Mouse (Mus musculus): Measurements from ENCODE around the gene Zswim3. TPM values are rescaled to one million over a fixed set of nuclear protein-coding genes. Genes with fewer than 3 reads are reported as not detected.
"Not testable (repeated sequence)": the region's sequence is repeated elsewhere in the genome, so short reads cannot be mapped to it uniquely, and the experiment has no call there.

Zswim3 gene
- total RNA-seq, 2 experiments from 2014 or later = 1.2 to 1.4 TPM

DNA sequence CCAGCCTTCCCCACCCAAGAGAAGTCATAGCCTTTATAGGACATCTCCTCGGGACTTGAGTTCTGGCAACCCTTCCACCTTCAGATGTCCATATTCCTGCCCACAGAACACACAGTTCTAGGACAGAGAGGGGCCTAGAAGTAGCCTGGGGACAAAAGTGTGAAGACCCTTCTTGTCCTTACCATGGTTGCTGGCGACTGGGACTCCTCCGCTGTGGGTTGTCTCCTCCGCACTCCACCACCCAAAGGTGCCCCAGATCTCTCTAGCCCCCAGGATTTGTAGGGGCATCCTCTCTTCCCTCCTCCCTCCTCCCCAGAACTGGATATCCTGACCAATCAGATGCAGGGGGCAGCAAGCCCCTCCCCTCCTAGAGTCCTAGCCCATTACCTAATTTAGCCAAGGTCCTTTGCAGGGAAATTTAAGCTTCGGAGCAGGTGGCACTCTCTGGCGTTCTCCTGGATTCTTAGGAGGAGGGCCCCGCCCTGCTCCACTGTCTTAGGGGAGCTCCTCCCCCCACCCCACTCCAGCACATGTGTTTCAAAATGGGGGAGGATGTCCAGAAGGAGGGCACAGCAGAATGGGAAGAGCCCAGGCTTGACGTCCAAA, 25.3 kb upstream of the Zswim3 start, which contains the start of gene Tnnc2:
Gene Tnnc2, minus strand, starts transcription at position 487 of the 606 bp plus-strand sequence.
- peak; percentile 59 for DNase-seq

DNA sequence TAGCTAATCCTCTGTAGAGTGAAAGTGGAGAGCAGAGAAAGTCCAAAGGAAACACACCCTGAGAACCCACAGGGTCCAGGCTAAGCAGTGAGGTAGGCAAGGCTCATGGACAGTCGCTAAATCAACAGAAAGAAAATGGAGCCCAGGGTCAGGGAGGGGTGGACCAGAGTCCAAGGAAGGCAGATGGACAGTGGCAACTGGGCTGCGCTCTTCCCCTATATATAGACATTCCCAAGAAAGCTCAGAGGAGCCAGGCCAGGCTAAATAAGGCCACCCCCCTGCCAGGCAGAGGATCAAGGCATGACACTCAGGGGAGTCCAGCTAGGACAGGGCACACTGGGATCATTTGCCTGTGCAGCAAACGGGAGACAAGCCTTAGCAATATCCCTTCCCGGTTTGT, 23.0 kb upstream of the Zswim3 start:
- DNase-seq = peak; percentile 52

DNA sequence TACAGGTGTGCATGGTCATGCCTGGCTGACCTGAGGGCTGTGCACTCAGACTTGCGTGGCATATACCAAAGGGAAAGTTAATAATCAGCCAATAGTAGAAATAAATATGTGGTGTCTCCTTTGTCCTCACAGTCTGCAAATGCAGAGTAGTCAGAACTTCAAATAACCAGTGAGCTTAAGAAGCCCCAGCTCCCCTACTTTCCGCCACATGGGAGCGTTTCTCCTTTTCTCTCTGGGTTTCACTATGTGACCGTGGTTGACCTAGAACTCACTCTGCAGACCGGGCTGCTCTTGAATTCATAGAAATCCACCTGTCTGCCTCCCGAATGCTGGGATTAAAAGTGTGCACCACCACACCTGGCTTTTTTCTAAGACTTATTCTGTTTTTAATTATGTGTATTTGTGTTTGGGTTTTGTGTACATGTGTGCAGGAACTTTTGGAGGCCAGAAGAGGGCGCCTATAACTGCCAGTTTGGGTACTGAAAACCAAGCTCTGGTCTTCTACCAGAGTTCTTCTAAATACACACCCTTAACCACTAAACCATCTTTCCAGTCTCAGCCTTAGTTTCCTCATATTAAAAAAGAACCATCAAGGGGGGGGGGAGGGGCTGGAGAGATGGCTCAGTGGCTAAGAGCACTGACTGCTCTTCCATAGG, 20.8 kb upstream of the Zswim3 start:
- no peak for DNase-seq

DNA sequence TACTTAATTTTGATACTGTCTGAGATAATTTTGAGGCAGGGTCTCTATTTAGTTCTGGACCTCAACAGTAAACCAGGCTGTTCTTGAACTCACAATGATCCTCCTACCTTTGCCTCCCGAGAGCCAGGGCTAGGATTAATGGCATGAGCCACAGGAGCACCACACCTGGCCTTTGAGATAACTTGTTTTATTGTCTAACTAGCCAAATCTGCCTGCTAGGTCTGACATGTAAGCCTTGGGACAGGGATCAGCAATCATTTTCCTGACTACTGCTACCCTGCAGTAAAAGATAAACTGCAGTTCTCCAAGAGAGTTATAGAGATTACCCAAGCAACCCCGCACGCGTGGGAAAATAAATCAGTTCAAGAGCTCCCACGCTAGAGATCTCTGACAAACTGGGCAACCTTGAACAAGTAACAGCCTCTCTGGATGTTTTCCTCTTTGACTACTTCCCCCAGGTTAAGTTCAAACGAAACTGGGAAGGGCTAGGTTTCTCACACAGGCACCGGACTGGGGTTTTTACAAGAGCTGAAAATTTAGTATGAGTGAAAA, 20.0 kb upstream of the Zswim3 start:
- DNase-seq = no peak

DNA sequence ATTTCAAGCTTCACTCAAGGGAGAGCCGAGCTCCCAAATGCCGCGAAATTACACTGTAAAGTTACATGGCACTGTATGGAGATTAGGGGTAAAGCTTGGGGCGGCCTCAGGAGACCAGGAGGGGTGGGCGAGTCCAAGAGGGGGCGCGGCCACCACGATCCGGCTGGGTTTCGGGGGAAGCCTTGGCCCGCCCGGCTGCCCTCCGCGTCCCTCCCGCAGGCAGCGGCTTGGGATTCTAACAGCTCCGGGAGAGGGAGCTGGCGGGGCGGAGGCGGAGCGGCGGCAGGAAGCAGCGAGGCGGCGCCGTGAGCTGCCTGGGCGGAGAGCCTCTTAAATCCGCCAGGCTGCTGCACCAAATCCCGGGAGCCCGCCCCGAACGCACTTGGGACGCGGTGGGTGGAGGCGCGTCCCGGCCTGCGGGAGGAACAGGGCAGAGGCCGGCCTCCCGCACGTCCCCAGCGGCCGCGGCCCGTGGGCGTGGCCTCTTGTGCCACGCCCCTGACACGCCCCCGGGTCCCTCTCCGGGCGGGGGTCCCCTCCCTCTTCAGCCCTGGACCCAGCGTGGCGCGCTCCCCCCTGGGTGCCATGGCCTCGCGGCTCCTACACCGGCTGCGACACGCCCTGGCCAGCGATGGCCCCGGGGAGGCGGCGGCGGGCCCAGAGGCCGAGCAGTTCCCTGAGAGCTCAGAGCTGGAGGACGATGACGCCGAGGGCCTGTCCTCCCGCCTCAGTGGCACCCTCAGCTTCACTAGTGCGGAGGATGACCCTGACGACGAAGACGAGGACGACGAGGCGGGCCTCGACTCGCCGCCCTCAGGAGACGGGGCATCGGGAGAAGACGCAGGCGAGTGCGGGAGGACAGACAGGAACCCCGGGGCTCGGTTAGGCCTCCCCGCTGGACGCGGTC, 19.2 kb upstream of the Zswim3 start, which contains the start of gene Snx21:
Gene Snx21, plus strand, starts transcription at position 343 of the 907 bp plus-strand sequence.
- peak; percentile 85 for DNase-seq

DNA sequence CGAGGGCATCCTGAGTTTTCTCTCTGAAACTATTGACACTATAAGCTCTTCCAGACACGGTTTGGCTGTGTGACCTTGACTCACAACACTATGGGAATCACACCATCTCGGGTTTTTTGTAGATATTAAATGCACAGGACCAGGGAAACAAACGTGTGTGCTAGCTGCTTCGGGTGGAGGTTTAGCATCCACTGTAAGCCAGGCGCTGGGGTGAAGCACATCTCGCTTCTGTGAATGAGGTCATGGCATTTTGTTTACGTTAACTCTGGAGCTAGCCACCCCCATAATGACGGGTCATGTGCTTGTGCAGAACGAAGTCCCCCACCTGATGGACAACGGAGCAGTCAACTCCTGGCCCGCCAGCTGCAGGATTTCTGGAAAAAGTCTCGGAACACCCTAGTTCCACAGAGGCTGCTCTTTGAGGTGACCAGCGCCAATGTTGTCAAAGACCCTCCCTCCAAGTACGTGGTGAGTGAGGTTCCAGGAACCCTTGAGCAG, 18.5 kb upstream of the Zswim3 start:
- no peak for DNase-seq

DNA sequence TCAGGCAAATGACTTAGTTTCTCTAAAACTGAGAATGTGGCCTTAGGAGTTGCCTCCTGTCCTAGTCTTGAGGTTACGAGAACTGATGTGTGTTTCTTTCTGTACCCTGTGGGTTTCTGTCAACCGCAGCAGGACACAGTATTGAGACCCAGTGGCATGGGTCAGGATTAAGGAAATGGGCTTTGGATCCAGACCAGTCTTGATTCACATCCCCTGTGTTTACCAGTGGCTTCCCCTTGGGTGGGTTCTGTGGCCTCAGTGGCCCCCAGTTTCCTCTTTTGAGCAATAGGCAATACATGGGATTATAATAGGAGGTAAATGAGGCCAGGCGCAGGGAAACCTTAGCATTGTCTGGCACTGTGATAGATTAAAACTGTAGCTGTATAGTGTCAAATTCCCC, 17.9 kb upstream of the Zswim3 start:
- DNase-seq = no peak

DNA sequence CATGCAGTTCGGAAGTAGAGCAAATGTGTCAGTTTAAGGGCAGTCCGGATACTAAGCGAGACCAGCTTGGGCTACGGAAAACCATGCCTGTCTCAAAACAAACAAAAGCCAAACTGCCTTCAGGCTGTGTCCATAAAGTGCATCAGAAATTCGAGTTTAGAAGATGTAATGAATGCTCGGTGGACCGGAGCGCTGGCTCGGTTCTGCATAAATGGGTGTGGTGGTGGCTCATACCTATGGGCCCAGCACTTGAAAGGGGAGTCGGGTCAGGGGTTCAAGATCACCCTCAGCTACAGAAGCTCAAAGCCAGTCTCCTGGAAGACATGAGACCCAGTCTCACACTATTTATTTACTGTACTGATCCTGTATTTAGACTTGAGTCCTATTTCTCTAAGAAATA, 17.1 kb upstream of the Zswim3 start:
- no peak for DNase-seq

DNA sequence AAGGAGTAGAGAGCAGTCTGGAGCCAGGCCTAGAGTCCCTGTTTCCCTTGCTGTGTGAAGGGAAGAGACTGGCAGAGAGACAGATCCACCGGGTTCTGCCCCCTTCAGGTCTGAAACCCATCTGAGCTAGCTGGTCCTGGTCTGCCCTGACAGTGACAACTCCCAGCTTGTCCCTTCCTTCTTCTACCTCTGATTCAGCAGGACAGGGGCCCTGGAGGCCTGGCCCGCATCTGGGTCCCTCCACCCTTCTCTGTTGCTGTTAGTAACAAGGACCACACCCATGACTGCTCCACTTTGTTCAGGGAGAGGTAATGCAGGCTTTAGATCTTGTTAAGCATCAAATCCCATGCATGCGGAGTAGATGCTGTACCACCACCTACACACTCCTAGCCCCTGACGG, 16.5 kb upstream of the Zswim3 start:
- no peak for DNase-seq

DNA sequence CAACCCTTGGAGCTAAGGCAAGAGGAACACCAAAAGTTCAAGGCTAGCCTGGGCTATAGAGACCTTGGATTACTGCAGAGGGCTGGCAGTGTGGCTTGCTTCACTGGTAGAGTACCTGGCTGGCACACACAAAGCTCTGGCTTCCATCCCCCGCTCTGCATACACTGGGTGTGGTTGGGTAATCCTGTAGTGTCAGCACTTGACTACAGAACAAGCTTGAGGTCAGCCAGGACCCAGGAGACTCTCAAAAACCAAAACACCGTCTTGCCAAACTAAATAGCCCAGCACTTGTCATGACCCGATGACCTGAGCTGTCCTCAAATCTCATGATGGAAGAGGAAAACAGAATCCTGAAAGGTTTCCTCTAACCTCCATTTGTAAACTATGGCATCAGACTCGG, 14.4 kb upstream of the Zswim3 start:
- no peak for DNase-seq

DNA sequence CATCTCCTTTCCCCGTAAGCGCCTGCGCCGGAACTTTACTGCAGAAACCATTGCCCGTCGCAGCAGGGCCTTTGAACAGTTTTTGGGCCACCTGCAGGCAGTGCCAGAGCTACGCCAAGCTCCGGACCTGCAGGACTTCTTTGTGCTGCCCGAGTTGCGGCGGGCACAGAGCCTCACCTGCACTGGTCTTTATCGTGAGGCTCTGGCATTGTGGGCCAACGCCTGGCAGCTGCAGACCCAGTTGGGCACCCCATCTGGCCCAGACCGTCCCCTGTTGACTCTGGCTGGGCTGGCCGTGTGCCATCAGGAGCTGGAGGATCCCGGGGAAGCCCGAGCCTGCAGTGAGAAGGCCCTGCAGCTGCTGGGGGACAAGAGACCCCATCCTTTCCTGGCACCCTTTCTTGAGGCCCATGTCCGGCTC, 13.0 kb upstream of the Zswim3 start:
- no peak for DNase-seq

DNA sequence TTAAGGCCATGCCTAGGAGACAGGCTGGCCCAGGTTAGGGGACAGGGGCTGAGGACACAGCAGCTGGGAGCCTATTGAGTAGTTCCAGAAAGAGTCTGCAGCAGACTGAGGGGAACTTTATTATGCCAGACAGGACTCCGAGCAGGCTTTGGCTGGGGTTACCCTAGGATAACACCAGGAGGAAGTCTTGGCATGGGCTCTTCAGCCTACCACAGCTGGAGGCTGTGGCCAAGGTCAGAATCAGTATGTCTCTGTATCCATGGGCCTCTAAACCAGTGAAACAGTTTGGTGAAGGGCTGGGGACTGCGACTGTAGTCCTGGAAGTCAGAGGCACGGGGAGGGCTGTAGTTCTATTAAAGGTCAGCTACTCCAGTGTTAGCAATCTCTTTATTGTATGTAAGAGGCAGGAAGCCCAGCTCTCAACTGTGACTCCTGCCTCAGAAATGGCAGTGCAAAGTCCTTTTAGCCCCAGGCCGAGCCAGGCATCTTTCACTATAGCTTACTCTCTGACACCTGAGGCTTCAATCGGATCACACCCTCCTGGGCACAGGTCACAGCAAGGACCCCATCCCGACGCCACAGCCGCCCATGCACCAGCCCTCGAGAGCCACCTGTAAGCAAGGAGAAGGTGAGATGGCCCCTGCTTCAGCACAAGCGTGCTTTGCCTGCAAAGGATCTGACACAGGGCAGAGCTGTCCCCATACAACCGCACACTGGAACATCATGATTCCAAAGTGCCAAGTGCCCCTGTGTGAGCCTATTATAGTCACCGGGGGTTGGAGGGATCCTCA, 12.3 kb upstream of the Zswim3 start:
- no peak for DNase-seq

DNA sequence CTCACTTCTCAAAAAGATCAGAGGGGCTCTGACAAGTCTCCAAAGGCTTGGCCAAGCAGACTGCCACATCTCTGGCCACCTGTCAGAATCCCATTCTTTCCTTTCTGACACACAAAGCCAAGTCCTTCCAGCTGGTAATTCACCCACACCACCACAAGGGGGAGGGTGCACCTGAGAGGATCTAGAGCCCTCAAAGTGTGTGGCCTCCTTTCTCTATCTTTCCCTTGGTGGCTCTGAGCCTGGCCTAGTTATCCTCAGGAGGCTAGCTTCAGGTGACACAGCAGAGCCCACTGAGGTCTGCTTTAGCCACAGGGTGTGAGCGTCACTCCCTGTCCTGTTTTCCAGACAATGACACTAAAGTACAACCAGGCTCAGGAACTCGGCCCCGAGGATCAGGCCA, 11.7 kb upstream of the Zswim3 start:
- DNase-seq = peak; percentile 59

DNA sequence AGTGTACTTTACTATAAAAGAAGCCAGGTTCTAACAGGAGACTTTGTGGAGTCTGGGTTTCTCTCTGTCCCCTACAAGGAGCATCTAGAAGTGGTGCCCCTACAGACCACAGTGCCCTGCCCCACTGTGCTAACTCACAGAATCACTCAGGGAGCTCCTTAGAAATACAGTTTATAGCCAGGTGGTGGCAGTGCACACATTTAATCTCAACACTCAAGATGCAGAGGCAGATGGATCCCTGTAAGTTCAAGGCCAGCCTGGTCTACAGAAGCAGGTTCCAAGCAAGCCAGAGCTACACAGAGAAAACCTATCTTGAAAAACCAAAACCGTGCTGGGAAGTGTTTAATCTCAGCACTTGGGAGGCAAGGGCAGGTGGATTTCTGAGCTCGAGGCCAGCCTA, 11.1 kb upstream of the Zswim3 start:
- no peak for DNase-seq

DNA sequence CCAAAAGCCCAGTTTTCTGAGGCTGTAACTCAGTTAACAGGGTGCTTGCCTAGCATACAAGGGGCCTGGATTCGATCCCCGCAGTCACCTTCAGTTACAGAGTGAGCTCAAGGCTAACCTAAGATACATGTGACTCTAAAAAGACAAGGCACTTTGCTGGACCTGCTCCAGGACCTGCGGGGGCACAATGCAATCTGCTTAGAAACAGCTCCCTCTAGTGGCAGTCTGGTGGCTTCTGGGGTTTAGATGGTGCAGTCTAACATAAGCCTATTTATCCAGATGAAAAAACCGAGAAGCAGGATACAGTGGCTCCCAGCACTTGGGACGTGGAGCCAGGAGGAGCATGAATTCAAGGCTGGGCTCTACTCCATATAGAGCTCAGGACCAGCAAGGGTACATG, 10.6 kb upstream of the Zswim3 start:
- DNase-seq = peak; percentile 88

DNA sequence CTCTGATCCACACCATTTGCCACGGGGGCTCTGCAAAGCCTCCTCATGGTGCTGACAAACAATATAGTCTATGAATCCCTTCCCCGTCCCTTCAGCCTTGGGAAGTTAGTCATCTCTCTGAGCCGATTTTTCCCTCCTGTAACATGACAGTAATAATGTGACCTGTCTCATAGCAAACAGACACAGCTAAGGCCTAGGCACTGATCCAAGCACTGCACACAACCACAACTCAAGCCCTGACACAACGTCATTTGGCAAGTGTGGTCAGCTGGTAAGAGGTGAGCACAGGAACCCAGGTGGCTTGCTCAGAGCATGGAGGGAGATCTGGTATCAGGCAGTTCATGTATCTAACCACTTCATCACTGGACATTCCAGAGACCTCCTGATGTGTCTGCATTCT, 9.0 kb upstream of the Zswim3 start:
- DNase-seq = no peak

DNA sequence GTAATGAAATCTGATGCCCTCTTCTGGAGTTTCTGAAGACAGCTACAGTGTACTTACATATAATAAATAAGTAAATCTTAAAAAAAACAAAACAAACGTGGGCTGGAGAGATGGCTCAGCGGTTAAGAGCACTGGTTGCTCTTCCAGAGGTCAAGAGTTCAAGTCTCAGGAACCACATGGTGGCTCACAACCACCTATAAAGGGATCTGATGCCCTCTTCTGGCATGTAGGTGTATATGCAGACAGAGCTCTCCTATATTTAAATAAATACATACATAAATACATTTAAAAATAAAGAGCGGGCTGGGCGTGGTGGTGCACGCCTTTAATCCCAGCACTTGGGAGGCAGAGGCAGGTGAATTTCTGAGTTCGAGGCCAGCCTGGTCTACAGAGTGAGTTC, 6.3 kb upstream of the Zswim3 start:
- DNase-seq = not testable (repeated sequence)

DNA sequence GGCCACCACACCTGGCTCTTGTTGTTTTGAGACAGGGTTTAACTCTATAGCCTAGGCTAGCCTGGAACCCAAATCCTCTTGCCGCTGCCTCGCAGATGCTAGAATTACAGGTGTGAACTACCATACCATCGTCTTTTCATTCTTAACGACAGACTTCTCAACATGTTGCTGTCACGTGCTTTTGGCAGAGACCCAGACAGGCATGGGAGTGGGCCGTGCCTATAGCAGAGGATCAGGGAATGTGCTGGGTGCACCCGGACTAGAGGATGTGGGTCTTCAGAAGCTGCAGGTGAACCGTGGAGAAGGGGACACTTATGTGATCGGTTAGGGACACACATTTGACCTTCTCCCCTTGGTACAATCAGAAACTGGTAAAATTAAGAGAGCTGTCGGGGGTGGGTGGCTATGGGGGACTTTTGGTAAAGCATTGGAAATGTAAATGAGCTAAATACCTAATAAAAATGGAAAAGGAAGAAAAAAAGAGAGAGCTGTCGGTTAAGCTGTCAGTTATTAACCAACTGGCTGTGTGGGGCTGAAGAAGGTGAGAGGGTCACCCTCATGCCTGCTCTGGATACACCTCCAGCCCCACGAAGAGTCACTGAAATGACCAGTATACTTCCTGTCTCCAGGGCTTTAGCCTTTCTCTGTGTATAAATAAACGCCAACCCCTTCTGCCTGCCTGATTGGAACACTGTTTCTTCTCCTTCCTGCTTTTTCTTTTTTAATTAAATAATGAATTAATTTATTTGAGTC, 4.5 kb upstream of the Zswim3 start:
- DNase-seq = no peak

DNA sequence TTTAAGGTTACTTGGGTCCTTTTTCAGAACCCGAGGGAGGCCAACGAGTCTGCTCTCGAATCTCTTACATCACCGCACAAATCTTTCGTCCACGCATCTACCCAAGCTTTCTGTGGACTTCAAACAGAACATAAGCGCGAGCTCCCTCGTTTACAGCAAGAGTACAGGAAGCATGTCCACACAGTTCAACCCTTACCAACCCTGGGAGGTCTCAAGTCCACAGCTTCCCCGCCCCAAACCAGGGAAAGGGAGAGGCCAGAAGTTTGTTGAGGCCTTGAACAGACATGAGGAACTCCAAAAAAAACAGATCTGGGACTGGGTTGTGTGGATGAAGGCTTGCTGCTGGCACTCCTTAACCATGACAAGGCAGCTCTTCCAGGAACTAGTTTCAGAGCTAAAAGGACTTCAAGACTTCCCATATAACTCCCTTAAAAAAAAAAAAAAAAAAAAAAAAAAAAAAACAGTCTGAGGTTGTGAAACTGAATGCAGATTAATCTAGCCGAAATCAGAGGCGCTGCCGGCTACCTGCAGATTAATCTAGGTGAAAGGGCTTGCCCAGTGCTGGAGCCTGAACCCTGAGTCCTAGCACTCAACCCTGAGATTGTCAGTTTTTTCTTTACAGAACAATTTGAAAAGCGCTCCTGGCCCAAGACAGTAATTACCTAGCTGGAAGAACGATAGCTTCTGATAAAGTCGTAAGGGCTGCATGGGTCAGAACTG, 1.5 kb upstream of the Zswim3 start:
- no peak for DNase-seq

DNA sequence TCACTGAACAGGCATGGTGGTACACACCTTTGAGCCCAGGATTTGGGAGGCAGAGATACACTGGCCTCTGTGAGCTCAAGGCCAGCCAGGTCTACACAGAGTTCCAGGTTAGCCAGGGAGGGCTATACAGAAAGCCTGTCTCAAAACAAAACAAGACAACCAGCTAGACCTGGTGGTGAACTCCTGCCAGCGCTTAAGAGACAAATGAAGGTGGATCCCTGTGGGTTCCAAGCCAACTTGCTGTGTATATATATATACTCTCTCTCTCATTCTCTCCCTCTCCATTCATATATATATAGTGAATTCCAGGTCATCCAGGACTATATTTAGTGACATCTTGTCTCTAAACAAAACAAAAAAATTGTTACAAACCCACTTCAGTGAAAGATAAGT, 981 bp upstream of the Zswim3 start:
- DNase-seq = no peak

Data from gastrocnemius, postnatal 10 days (tissue).